Mouse (Mus musculus): ENCODE results near the gene Dmpk. TPM values are rescaled to one million over a fixed set of nuclear protein-coding genes. Genes with fewer than 3 reads are reported as not detected.

The Dmpk gene
- polyA plus RNA-seq, 2 experiments: 8.3 to 17.9 TPM

- DNase-seq (ENCODE audit: low read depth in 3 of 3, low spot score in 3 of 3) (no peak), ATAC-seq (ENCODE audit: insufficient read depth) (no peak)
- H3K9ac ChIP-seq (replicated peaks): no peak overlapping the region
- whole genome bisulfite sequencing (ENCODE audit: insufficient replicate concordance): 24% methylated on average over 13 of the region's 17 CpGs
- H3K36me3 ChIP-seq (replicated peaks; ENCODE audit: control insufficient read depth, insufficient read depth, low read depth): no peaks in the 10 kb centered on the region
- no peaks in the 10 kb centered on the region for H3K9me3 ChIP-seq (ENCODE audit: control insufficient read depth, low read length)
- peak overlapping the region; percentile 95 for H3K4me2 ChIP-seq (ENCODE audit: low read depth)
- peaks cover 55% of the 10 kb centered on the region for H3K27me3 ChIP-seq (ENCODE audit: control insufficient read depth, insufficient read depth, low read length)
- H3K27ac ChIP-seq: no peak overlapping the region
- no peak overlapping the region for H3K4me3 ChIP-seq (ENCODE audit: insufficient read depth in 1 of 2, low read depth in 2 of 2, low read length in 2 of 2)
- H3K4me1 ChIP-seq (replicated peaks; ENCODE audit: control insufficient read depth in 2 of 2, insufficient read depth in 2 of 2, low read length in 1 of 2): peaks cover 0 to 11% of the 10 kb centered on the region in 2 experiments; a peak in 3 of 4 replicates
- TF ChIP-seq CTCF (IDR thresholded peaks at IDR 0.05; ENCODE audit: low read depth) (no peak), EP300 (IDR thresholded peaks at IDR 0.05; ENCODE audit: low read depth) (no peak)
These were observed 8.3 kb downstream of the Dmpk start for GRCm38 (mm10) chr7:19091913-19092312.

GRCm38 (mm10) chr7:19092381-19093173, 8.9 kb downstream of the Dmpk start:
- Histone ChIP-seq H3K27ac (no peak overlapping the region), H3K36me3 (replicated peaks; ENCODE audit: control insufficient read depth, insufficient read depth, low read depth) (no peaks in the 10 kb centered on the region), H3K27me3 (ENCODE audit: control insufficient read depth, insufficient read depth, low read length) (peaks cover 52% of the 10 kb centered on the region), H3K9ac (replicated peaks) (no peak overlapping the region), H3K9me3 (ENCODE audit: control insufficient read depth, low read length) (no peaks in the 10 kb centered on the region), H3K4me2 (ENCODE audit: low read depth) (peak overlapping the region; percentile 95), H3K4me1 (replicated peaks; ENCODE audit: control insufficient read depth in 2 of 2, insufficient read depth in 2 of 2, low read length in 1 of 2) (peaks cover 0 to 13% of the 10 kb centered on the region in 2 experiments; a peak in 3 of 4 replicates), H3K4me3 (ENCODE audit: insufficient read depth in 1 of 2, low read depth in 2 of 2, low read length in 2 of 2) (peak overlapping the region; percentile 23 to 64)
- DNase-seq (ENCODE audit: low read depth in 3 of 3, low spot score in 3 of 3): no peak
- peak; percentile 32 for ATAC-seq (ENCODE audit: insufficient read depth)
- TF ChIP-seq CTCF (IDR thresholded peaks at IDR 0.05; ENCODE audit: low read depth) (no peak), EP300 (IDR thresholded peaks at IDR 0.05; ENCODE audit: low read depth) (no peak)
- 8% methylated on average over 38 of the region's 38 CpGs for WGBS (ENCODE audit: insufficient replicate concordance)

- Histone ChIP-seq H3K27me3 (ENCODE audit: control insufficient read depth, insufficient read depth, low read length) (peaks cover 49% of the 10 kb centered on the region), H3K4me3 (ENCODE audit: insufficient read depth in 1 of 2, low read depth in 2 of 2, low read length in 2 of 2) (peak overlapping the region; percentile 64 to 68), H3K9ac (replicated peaks) (no peak overlapping the region; the same call in 1 of the 2 replicates), H3K27ac (no peak overlapping the region), H3K36me3 (replicated peaks; ENCODE audit: control insufficient read depth, insufficient read depth, low read depth) (no peaks in the 10 kb centered on the region), H3K4me2 (ENCODE audit: low read depth) (peak overlapping the region; percentile 95), H3K4me1 (replicated peaks; ENCODE audit: control insufficient read depth in 2 of 2, insufficient read depth in 2 of 2, low read length in 1 of 2) (peaks cover 0 to 13% of the 10 kb centered on the region in 2 experiments; a peak in 3 of 4 replicates), H3K9me3 (ENCODE audit: control insufficient read depth, low read length) (no peaks in the 10 kb centered on the region)
- DNase-seq (ENCODE audit: low read depth in 3 of 3, low spot score in 3 of 3) (peak; percentile 56 to 66 (median 59)), ATAC-seq (ENCODE audit: insufficient read depth) (peak; percentile 69)
- no peak for TF ChIP-seq EP300 (IDR thresholded peaks at IDR 0.05; ENCODE audit: low read depth)
- TF ChIP-seq CTCF (IDR thresholded peaks at IDR 0.05; ENCODE audit: low read depth): peak; percentile 95
- WGBS (ENCODE audit: insufficient replicate concordance): 0% methylated on average over 15 of the region's 15 CpGs
These were observed 9.5 kb downstream of the Dmpk start for GRCm38 (mm10) chr7:19093174-19093521.

- DNase-seq (ENCODE audit: low read depth in 3 of 3, low spot score in 3 of 3): peak; percentile 82 to 88 (median 83)
- H3K4me1 ChIP-seq (replicated peaks; ENCODE audit: control insufficient read depth in 2 of 2, insufficient read depth in 2 of 2, low read length in 1 of 2): peaks cover 0 to 13% of the 10 kb centered on the region in 2 experiments; a peak in 3 of 4 replicates
- H3K4me2 ChIP-seq (ENCODE audit: low read depth): peak overlapping the region; percentile 95
- H3K27me3 ChIP-seq (ENCODE audit: control insufficient read depth, insufficient read depth, low read length): peaks cover 49% of the 10 kb centered on the region
- H3K27ac ChIP-seq: peak overlapping the region; percentile 50
- peak; percentile 80 for ATAC-seq (ENCODE audit: insufficient read depth)
- peak overlapping the region; percentile 64 to 68 for H3K4me3 ChIP-seq (ENCODE audit: insufficient read depth in 1 of 2, low read depth in 2 of 2, low read length in 2 of 2)
- peak overlapping the region; percentile 59 for H3K9ac ChIP-seq (replicated peaks)
- H3K36me3 ChIP-seq (replicated peaks; ENCODE audit: control insufficient read depth, insufficient read depth, low read depth): no peaks in the 10 kb centered on the region
- no peaks in the 10 kb centered on the region for H3K9me3 ChIP-seq (ENCODE audit: control insufficient read depth, low read length)
- TF ChIP-seq CTCF (IDR thresholded peaks at IDR 0.05; ENCODE audit: low read depth) (no peak), EP300 (IDR thresholded peaks at IDR 0.05; ENCODE audit: low read depth) (peak; percentile 20; the same call in 1 of the 2 replicates)
- 1% methylated on average over 45 of the region's 45 CpGs for WGBS (ENCODE audit: insufficient replicate concordance)
These were observed 10.1 kb downstream of the Dmpk start for GRCm38 (mm10) chr7:19093537-19094385.

GRCm38 (mm10) chr7:19094471-19094825, 10.8 kb downstream of the Dmpk start, which contains the start of gene Six5:
TSS of gene Six5 (plus strand) at chr7:19094594.
- H3K27ac ChIP-seq: peak within 1 kb of the TSS; percentile 50
- TF ChIP-seq EP300 (IDR thresholded peaks at IDR 0.05; ENCODE audit: low read depth) (no peak), CTCF (IDR thresholded peaks at IDR 0.05; ENCODE audit: low read depth) (no peak)
- no peak for DNase-seq (ENCODE audit: low read depth in 3 of 3, low spot score in 3 of 3)
- H3K36me3 ChIP-seq (replicated peaks; ENCODE audit: control insufficient read depth, insufficient read depth, low read depth): no peaks in the 10 kb centered on the region
- peak within 1 kb of the TSS; percentile 64 to 68 for H3K4me3 ChIP-seq (ENCODE audit: insufficient read depth in 1 of 2, low read depth in 2 of 2, low read length in 2 of 2)
- H3K9me3 ChIP-seq (ENCODE audit: control insufficient read depth, low read length): no peaks in the 10 kb centered on the region
- peak within 1 kb of the TSS; percentile 95 for H3K4me2 ChIP-seq (ENCODE audit: low read depth)
- H3K27me3 ChIP-seq (ENCODE audit: control insufficient read depth, insufficient read depth, low read length): peaks cover 49% of the 10 kb centered on the region
- ATAC-seq (ENCODE audit: insufficient read depth): no peak
- H3K4me1 ChIP-seq (replicated peaks; ENCODE audit: control insufficient read depth in 2 of 2, insufficient read depth in 2 of 2, low read length in 1 of 2): peaks cover 0 to 13% of the 10 kb centered on the region in 2 experiments; a peak in 3 of 4 replicates
- under 1% methylated on average over 23 of the region's 36 CpGs for WGBS (ENCODE audit: insufficient replicate concordance)
- H3K9ac ChIP-seq (replicated peaks): peak within 1 kb of the TSS; percentile 59

Data from liver, embryonic 14.5 days (tissue).